Mouse (Mus musculus) forebrain, embryonic 12.5 days (tissue): ENCODE measurements at regions not wholly inside any gene's neighbourhood (a gene's known extent, or its start where the extent isn't known, plus 50 kb on each side); places are given as distances from the start of the nearest gene placed in this dataset.

Source experiments
- ATAC-seq: fragments of 200-750 bp; cut with Nextera tagmentation; 2 replicates; pipeline ENCODE4 v1.8.0; 2017; ENCODE audit warnings: moderate TSS enrichment; ENCODE audit not compliant: low FRiP score
- H3K27ac ChIP-seq: fragments of 300-500 bp; sonication (generic); 2 replicates; pipeline ENCODE4 v1.5.1; 2016; ENCODE audit warnings: mild to moderate bottlenecking
- H3K27me3 ChIP-seq: fragments of 300-500 bp; sonication (generic); 2 replicates; pipeline ENCODE4 v1.6.1; 2016; ENCODE audit warnings: mild to moderate bottlenecking
- H3K36me3 ChIP-seq: fragments of 300-500 bp; sonication (generic); replicated peaks from 2 replicates; pipeline ENCODE4 v1.6.1; 2016; ENCODE audit warnings: mild to moderate bottlenecking
- H3K4me1 ChIP-seq: fragments of 300-500 bp; sonication (generic); 2 replicates; pipeline ENCODE4 v1.6.1; 2016
- H3K4me2 ChIP-seq: fragments of 300-500 bp; sonication (generic); 2 replicates; pipeline ENCODE4 v1.6.1; 2016; ENCODE audit warnings: mild to moderate bottlenecking, moderate library complexity
- H3K4me3 ChIP-seq: fragments of 300-500 bp; sonication (generic); replicated peaks from 2 replicates; pipeline ENCODE4 v1.5.1; 2016; ENCODE audit warnings: mild to moderate bottlenecking
- H3K9ac ChIP-seq: fragments of 300-500 bp; sonication (generic); 2 replicates; pipeline ENCODE4 v1.6.1; 2016; ENCODE audit warnings: mild to moderate bottlenecking
- H3K9me3 ChIP-seq: fragments of 300-500 bp; sonication (generic); 2 replicates; pipeline ENCODE4 v1.6.1; 2016
- WGBS: fragments of 180-500 bp; shearing (Covaris S2); methylation state at CpG from one replicate; pipeline ENCODE4 v1.1.7; 2016; 5-methylcytosine and 5-hydroxymethylcytosine counted together

DNA sequence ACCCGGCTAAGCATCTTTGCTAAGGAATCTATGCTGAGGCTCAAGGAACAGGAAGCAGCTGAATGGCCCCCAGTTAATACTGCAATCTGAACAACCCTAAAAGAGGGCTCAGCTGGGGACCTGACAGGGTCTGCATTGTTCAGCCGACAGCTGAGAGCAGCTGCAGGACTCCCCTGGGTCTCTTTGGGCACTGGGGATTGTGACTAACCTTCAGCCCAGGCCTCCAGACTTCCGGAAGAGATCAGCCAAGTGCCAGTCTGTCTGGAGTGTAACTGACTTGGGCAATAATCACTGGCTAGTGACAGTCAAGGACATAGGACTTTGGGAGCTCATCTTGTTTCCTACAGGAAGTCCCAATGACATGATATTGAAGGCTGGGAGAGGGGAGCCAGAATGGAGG is 73.1 kb downstream of the Rpusd4 start:
- no peak overlapping the region for H3K27ac ChIP-seq
- H3K9ac ChIP-seq = no peak overlapping the region
- 27% methylated on average over 3 of the region's 3 CpGs for WGBS
- peaks cover 71% of the 10 kb centered on the region for H3K27me3 ChIP-seq
- no peak for ATAC-seq
- no peak overlapping the region for H3K4me3 ChIP-seq
- H3K9me3 ChIP-seq = no peaks in the 10 kb centered on the region
- no peak overlapping the region for H3K4me2 ChIP-seq
- no peaks in the 10 kb centered on the region for H3K36me3 ChIP-seq
- peaks cover 32% of the 10 kb centered on the region for H3K4me1 ChIP-seq

DNA sequence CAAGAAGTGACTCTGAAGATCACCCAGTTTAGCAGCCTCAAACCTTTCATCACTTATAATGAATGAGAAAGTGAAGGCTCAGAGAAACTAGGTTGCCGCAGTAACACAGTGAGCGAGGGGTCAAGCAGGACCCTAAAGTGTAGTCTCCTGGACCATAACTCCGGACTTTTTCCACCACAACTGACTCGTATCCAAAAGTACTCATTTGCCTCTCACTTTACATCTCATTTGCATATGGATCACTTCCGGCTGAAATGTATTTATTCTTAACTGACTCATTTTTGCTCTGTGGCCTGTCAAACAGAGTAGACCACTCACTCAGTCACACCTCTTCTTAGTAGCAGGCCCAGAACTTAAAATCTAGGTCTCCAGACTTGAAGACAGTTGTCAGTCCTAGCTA is 73.7 kb downstream of the Rpusd4 start:
- Histone ChIP-seq H3K4me2 (no peak overlapping the region), H3K4me3 (no peak overlapping the region), H3K27me3 (peaks cover 69% of the 10 kb centered on the region), H3K36me3 (no peaks in the 10 kb centered on the region), H3K4me1 (peaks cover 26% of the 10 kb centered on the region), H3K27ac (no peak overlapping the region), H3K9ac (no peak overlapping the region), H3K9me3 (no peaks in the 10 kb centered on the region)
- WGBS = 81% methylated on average over 5 of the region's 5 CpGs
- no peak for ATAC-seq

DNA sequence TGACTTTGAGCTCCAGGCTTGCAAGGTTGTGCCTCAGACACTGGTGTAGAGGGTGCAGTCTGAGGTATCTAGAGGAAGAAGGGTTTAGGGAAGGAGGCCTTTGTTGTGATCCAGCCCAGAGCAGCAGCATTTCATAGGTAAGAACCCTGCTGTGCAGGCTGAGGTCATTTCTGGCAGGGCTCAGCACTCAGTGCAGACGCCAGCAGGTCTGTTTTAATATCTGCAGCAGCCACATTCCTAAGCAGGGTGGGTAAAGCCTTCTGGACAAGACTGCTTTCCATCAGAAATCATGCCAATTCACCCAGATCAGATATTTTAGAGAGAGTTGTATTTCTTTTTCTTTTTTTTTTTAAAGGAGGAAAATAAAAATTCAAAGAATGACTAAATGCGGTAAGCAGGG is 74.8 kb downstream of the Rpusd4 start:
- H3K4me2 ChIP-seq = no peak overlapping the region
- no peaks in the 10 kb centered on the region for H3K9me3 ChIP-seq
- no peak overlapping the region for H3K4me3 ChIP-seq
- no peak overlapping the region for H3K9ac ChIP-seq
- no peaks in the 10 kb centered on the region for H3K36me3 ChIP-seq
- 51% methylated on average over 2 of the region's 2 CpGs for WGBS
- peaks cover 20% of the 10 kb centered on the region for H3K4me1 ChIP-seq
- ATAC-seq = no peak
- peak overlapping the region; percentile 57; the same call in 1 of the 2 replicates for H3K27ac ChIP-seq
- H3K27me3 ChIP-seq = peaks cover 62% of the 10 kb centered on the region

DNA sequence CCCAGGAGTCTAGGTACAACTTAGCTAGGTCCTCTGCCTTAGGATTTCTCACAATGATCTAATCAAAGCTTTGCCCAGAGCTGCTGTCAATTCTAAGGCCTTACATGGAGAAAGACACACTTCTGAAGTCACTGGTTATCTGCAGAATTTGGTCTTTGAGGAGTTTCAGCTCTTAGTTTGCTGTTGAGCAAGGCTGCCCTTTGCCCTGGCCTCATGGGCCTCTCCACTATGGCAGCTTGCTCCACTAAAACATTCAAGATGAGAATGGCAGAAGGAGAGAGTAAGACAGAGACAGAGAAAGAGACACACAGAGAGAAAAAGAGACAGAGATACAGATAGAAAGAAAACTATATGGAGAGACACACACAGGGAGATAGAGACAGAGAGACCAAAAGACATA is 75.7 kb downstream of the Rpusd4 start:
- Histone ChIP-seq H3K9ac (no peak overlapping the region), H3K27me3 (peaks cover 55% of the 10 kb centered on the region), H3K4me3 (no peak overlapping the region), H3K9me3 (no peaks in the 10 kb centered on the region), H3K4me2 (no peak overlapping the region), H3K36me3 (no peaks in the 10 kb centered on the region), H3K4me1 (peaks cover 20% of the 10 kb centered on the region), H3K27ac (0 out of 2 replicates have a peak overlapping the region, but pooled peaks have one; percentile 33)
- ATAC-seq = no peak

DNA sequence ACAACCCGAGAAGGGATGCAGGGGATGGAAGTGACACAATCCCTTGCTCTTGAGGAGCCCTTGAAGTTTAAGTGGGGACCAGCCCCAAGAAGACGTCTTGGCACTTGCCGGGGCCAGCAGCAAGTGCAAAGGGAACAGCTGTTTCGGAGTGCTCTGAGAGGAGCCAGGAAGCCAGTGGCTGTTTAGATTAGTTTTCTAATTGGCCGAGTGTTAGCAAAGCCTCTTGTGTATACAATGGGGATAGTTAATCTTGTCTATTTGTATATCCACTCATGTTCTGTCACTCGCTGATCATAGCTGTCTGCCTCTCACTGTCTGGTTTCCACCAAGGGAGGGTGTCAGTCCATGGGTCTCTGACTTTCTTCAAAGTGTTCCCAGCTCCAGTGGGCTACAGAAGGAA is 76.6 kb upstream of the Cdon start:
- Histone ChIP-seq H3K4me3 (no peak overlapping the region), H3K9ac (no peak overlapping the region), H3K36me3 (no peaks in the 10 kb centered on the region), H3K4me2 (no peak overlapping the region), H3K27me3 (peaks cover 45% of the 10 kb centered on the region), H3K9me3 (no peaks in the 10 kb centered on the region), H3K4me1 (peaks cover 20% of the 10 kb centered on the region), H3K27ac (no peak overlapping the region)
- 48% methylated on average over 6 of the region's 6 CpGs for WGBS
- ATAC-seq = no peak

DNA sequence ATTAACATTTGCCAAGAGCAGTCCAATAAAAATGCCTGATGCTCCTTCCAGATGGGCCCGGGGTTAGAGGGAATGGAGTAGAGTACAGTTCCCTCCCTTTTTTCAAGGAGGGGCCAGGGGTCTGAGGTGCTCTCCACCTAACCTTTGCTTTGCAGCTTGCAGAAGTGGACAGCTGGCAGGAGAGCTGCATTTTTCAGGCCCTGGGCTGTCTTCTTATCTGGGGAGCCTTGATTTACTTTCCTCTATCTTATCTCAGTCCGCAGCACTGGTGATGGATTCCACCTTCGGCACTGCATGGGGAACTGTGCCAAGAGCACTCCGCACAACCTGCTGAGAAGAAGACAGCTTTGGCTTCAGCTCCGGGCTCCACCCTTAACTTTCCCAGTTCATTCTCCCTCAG is 74.5 kb upstream of the Cdon start:
- Histone ChIP-seq H3K9ac (no peak overlapping the region), H3K36me3 (no peaks in the 10 kb centered on the region), H3K27me3 (peaks cover 30% of the 10 kb centered on the region), H3K4me1 (peaks cover 4% of the 10 kb centered on the region), H3K4me3 (no peak overlapping the region), H3K9me3 (no peaks in the 10 kb centered on the region), H3K4me2 (no peak overlapping the region), H3K27ac (no peak overlapping the region)
- no peak for ATAC-seq
- WGBS = 83% methylated on average over 5 of the region's 5 CpGs

DNA sequence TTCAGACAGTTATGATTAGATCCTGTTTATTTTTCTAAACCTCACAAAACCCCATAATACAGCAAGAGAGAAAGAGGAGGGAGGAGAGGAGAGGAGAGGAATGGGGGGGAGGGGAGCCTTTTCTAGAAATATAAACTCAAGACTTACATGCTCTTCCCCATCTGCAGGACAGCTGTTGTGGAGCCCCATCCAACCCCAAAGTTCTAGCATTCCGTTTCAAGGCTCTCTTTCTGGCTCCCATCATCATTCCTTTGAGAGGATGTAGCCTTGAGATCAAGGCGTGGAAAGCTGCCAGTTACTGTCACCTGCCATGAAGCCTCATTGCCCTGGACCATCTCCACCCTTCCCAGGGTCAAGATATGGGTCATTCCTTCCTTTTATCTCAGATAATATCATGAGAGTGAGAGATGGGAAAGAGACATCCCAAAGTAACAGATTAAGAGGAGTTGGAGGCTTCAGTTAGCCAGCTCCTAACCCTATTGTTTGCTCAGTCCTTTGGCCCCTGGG is 70.8 kb upstream of the Cdon start:
- Histone ChIP-seq H3K4me3 (no peak overlapping the region), H3K4me1 (peaks cover 6% of the 10 kb centered on the region; the same call in 1 of the 2 replicates), H3K9ac (no peak overlapping the region), H3K9me3 (no peaks in the 10 kb centered on the region), H3K4me2 (no peak overlapping the region), H3K36me3 (no peaks in the 10 kb centered on the region), H3K27me3 (peaks cover 14% of the 10 kb centered on the region; the same call in 1 of the 2 replicates), H3K27ac (no peak overlapping the region)
- no peak for ATAC-seq
- WGBS = 87% methylated on average over 2 of the region's 2 CpGs

DNA sequence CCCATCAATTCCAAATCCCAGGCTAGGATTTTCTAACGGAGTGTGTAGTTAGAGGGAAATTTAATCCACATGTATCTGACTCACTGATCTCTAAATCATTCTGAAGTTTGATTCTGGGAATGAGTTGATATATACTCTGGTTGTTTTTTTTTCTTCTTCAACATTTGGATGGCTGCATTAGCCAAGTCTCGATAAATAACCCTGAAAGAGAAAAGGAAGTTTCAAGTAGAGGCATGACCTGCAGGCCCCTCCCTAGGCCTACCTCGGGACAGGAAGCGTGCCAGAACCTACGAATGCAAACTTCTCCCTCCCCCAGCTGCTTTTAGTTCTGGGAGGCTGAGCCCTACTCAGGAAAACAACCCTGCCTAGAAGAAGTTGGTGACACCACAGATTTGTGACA is 69.4 kb upstream of the Cdon start:
- Histone ChIP-seq H3K27ac (no peak overlapping the region), H3K9me3 (no peaks in the 10 kb centered on the region)
- WGBS = 81% methylated on average over 5 of the region's 5 CpGs

DNA sequence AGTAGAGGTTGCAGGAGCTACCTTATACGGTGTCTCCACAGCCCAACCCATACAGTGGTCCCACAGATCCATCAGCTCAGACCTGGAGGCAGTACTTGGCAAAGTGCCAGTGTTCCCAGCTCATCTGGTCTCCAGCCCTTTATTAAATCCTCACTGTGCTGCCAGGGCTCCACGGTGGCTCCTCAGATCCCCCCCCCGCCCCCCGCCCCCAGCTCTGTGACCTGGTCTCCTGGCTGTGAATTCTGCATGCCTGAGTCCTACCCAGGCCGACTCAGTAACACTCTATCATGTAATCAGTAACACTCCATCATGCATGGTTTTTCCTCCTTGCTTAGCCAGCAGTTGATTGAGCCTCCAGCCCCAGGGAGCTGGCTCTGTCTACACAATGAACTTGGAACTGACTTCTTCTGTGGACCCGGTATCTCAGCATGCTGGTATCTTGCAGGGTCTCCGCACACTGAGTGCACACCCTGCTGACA is 66.2 kb upstream of the Cdon start:
- 0 out of 2 replicates have a peak overlapping the region, but pooled peaks have one; percentile 25 for H3K27ac ChIP-seq
- H3K4me3 ChIP-seq = no peak overlapping the region
- H3K27me3 ChIP-seq = 0 out of 2 replicates have a peak, but pooled peaks cover 8% of the 10 kb centered on the region
- no peaks in the 10 kb centered on the region for H3K36me3 ChIP-seq
- H3K9ac ChIP-seq = no peak overlapping the region
- H3K9me3 ChIP-seq = no peaks in the 10 kb centered on the region
- no peak overlapping the region for H3K4me2 ChIP-seq
- 65% methylated on average over 7 of the region's 7 CpGs for WGBS
- peak; percentile 51; the same call in 1 of the 2 replicates for ATAC-seq
- H3K4me1 ChIP-seq = peaks cover 8% of the 10 kb centered on the region; the same call in 1 of the 2 replicates

More for the DNA sequence above, 69.4 kb upstream of the Cdon start:
- ATAC-seq = no peak
- H3K9ac ChIP-seq = no peak overlapping the region
- 0 out of 2 replicates have a peak, but pooled peaks cover 8% of the 10 kb centered on the region for H3K27me3 ChIP-seq
- H3K36me3 ChIP-seq = no peaks in the 10 kb centered on the region
- peaks cover 6% of the 10 kb centered on the region; the same call in 1 of the 2 replicates for H3K4me1 ChIP-seq
- no peak overlapping the region for H3K4me3 ChIP-seq
- no peak overlapping the region for H3K4me2 ChIP-seq

DNA sequence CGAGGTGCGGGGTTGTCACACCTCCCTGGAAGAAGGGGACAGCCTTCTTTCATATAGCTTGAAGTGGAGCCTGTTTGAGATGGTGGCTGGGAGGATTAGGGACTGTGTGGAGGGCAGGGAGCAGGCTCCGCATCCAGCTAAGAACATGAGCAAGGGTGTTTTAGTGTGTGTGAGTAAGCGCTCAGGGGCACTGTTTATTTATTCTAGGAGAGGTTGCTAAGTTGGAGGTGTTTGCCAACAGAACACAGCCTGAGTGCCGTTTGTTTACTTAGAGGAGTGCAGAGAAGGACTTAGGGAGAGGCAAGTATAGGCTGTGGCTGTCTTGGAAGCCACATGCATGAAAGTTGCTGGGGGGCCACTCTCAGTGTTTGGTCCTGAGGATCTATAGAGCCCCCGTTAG is 61.2 kb upstream of the Cdon start:
- WGBS = 70% methylated on average over 6 of the region's 6 CpGs
- no peak overlapping the region for H3K9ac ChIP-seq
- no peaks in the 10 kb centered on the region for H3K36me3 ChIP-seq
- H3K4me1 ChIP-seq = peaks cover 34% of the 10 kb centered on the region
- peaks cover 5% of the 10 kb centered on the region for H3K27me3 ChIP-seq
- no peak for ATAC-seq
- H3K4me3 ChIP-seq = no peak overlapping the region
- H3K27ac ChIP-seq = peak overlapping the region; percentile 80
- no peaks in the 10 kb centered on the region for H3K9me3 ChIP-seq
- H3K4me2 ChIP-seq = no peak overlapping the region

DNA sequence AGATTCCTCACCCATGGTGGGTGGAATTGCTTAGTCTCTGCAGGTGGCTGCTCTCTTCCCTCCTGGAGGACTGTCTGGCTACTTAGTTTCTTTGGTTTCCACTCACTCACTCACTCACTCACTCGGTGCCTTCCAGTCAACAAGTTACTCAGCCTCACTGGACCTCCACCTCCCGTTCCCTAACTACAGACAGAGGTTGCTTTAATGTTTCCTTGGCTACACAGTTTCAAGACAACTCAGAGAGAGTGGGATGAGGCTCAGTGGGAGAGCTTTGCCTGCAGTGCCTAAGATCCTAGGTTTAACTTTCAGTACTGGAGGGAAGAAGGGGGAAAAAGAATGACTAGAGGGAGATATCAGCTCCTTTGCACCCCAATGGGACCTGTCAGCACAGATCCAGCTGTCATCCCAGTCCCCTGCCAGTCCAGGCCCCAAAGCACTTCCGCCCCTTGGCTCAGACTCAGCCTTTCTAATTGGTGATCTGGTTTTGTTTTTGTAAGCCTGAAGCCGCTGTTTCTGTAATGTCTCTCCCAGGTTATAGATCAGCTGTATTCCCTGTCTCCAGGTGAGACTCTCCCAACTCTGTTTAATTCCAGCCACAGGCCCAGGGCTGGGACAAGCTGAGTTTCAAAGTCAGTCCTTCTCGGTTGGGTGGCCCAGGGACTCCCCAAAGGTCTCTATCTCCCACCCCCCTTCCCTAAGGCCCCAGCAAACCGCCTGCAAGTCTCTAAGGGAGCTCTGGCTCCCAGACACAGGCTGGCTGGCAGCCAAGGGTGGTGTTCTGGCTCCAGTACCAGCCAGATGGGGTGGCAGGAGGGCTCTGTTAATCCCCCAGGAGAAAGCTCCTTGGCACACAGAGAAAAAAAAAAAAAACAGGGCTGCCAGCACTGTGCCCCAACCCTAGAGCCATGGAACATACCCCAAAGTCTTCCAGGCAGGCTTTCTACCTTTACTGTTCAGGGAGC is 60.5 kb upstream of the Cdon start:
- H3K4me1 ChIP-seq = peaks cover 30% of the 10 kb centered on the region
- no peak overlapping the region for H3K4me3 ChIP-seq
- no peak overlapping the region for H3K9ac ChIP-seq
- no peaks in the 10 kb centered on the region for H3K36me3 ChIP-seq
- H3K27ac ChIP-seq = peak overlapping the region; percentile 80
- no peaks in the 10 kb centered on the region for H3K9me3 ChIP-seq
- H3K4me2 ChIP-seq = peak overlapping the region; percentile 4; the same call in 1 of the 2 replicates
- 32% methylated on average over 6 of the region's 6 CpGs for WGBS
- peaks cover 5% of the 10 kb centered on the region for H3K27me3 ChIP-seq
- ATAC-seq = peak; percentile 79; the same call in 1 of the 2 replicates

DNA sequence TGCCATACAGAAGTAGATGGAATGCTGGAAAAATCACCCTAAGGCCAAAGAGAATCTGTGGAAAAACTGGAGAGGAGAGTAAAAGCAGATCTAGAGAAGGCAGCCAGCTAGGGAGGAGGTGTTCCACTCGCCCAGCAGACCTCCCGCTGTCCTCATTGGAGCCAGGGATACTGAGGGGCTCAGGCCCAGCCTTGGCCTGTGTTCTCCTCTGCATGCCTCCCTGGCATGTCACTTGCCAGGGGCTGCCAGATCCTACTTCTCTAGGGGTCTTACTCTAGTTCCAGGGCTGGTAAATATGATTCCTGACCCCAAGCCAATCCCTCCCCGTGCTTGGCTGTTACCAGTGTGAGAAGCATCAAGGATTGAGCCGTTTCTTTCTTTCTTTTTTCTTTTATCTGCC is 59.5 kb upstream of the Cdon start:
- Histone ChIP-seq H3K27me3 (peaks cover 5% of the 10 kb centered on the region), H3K4me3 (no peak overlapping the region), H3K4me2 (no peak overlapping the region), H3K9ac (no peak overlapping the region), H3K27ac (peak overlapping the region; percentile 80), H3K36me3 (no peaks in the 10 kb centered on the region), H3K4me1 (peaks cover 30% of the 10 kb centered on the region), H3K9me3 (no peaks in the 10 kb centered on the region)
- 38% methylated on average over 4 of the region's 4 CpGs for WGBS
- no peak for ATAC-seq
